Mouse (Mus musculus): ENCODE measurements around the gene Gm47955.
"Not testable (repeated sequence)": the region's sequence is repeated elsewhere in the genome, so short reads cannot be mapped to it uniquely, and the experiment has no call there.

Gm47955 gene

DNA sequence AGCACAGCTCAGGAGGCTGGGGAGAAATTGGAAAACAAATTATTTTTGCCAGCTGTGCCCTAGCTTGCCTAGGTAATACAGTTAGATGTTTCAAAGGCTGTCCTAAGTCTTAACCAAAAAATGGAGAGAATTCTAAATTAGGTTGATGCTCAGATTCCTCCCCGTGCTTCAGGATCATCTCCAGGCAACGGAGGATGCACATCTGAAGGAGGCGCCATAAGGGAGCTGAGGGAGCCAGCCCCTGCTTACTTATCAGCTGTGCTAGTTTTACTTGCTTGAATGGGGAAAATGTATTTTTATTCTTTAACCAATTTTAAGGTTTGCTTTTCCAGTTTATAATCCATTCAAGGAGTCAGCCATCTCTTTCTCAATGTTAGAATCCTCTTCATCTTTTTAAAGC lies 33.9 kb downstream of the Gm47955 start:
- no peak for DNase-seq

DNA sequence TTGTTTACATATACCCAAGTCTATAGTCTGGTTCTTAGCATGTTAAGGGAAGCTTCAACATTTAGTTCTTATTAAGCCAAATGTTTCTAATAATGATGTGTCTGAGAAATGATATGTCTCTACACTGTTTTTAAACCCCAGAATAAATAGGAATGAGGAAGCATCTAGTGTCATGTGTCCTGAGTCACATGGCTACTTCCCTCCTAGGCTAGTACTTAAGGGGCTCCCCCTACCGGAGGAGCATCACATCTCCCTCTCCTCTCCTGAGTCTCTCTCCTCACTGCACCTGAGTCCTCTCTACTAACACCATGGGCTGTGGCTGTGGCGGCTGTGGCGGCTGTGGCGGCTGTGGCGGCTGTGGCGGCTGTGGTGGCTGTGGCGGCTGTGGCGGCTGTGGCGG lies 40.2 kb downstream of the Gm47955 start, which contains the start of gene Gm47959:
Gene Gm47959 (plus strand): TSS at position 243 of the 400 bp plus-strand sequence.
- DNase-seq, result not testable (repeated sequence)

- DNase-seq, result no peak
Observed at GRCm38 (mm10) chr1:83006218-83007179, 46.4 kb downstream of the Gm47955 start.

GRCm38 (mm10) chr1:83007471-83007870 lies 47.4 kb downstream of the Gm47955 start:
- no peak for DNase-seq
